Mouse (Mus musculus): ENCODE data around the gene Gfi1.

Gfi1 gene

GRCm38 (mm10) chr5:107725435-107726261 is at the start of gene Gfi1:
TSS of gene Gfi1 (minus strand) at chr5:107726036.
- peak in 1 of 2 experiments; percentile 25 for DNase-seq (ENCODE audit: low spot score in 2 of 2)

- DNase-seq (ENCODE audit: low spot score in 2 of 2), result no peak
These were observed 46.2 kb upstream of the Gfi1 start for GRCm38 (mm10) chr5:107772049-107772448.

GRCm38 (mm10) chr5:107768224-107768623 is 42.4 kb upstream of the Gfi1 start:
- DNase-seq (ENCODE audit: low spot score in 2 of 2), result no peak

- no peak for DNase-seq (ENCODE audit: low spot score in 2 of 2)
These were observed 40.1 kb upstream of the Gfi1 start for GRCm38 (mm10) chr5:107765946-107766345.

GRCm38 (mm10) chr5:107764486-107764885 is 38.6 kb upstream of the Gfi1 start:
- DNase-seq (ENCODE audit: low spot score in 2 of 2), result no peak

- DNase-seq (ENCODE audit: low spot score in 2 of 2), result no peak
These were observed 37.8 kb upstream of the Gfi1 start for GRCm38 (mm10) chr5:107763674-107764073.

GRCm38 (mm10) chr5:107759121-107759520 is 33.3 kb upstream of the Gfi1 start:
- DNase-seq (ENCODE audit: low spot score in 2 of 2), result no peak

GRCm38 (mm10) chr5:107756072-107756471 is 30.2 kb upstream of the Gfi1 start:
- no peak for DNase-seq (ENCODE audit: low spot score in 2 of 2)

- DNase-seq (ENCODE audit: low spot score in 2 of 2), result no peak
These were observed 28.9 kb upstream of the Gfi1 start for GRCm38 (mm10) chr5:107754740-107755139.

GRCm38 (mm10) chr5:107753656-107754055 is 27.8 kb upstream of the Gfi1 start:
- no peak for DNase-seq (ENCODE audit: low spot score in 2 of 2)

- DNase-seq (ENCODE audit: low spot score in 2 of 2), result no peak
These were observed 23.5 kb upstream of the Gfi1 start for GRCm38 (mm10) chr5:107749229-107749916.

GRCm38 (mm10) chr5:107739023-107739422 is 13.2 kb upstream of the Gfi1 start:
- no peak for DNase-seq (ENCODE audit: low spot score in 2 of 2)

- no peak for DNase-seq (ENCODE audit: low spot score in 2 of 2)
These were observed 12.5 kb upstream of the Gfi1 start for GRCm38 (mm10) chr5:107738296-107738695.

GRCm38 (mm10) chr5:107736171-107736570 is 10.3 kb upstream of the Gfi1 start:
- no peak for DNase-seq (ENCODE audit: low spot score in 2 of 2)

GRCm38 (mm10) chr5:107731844-107732243 is 6.0 kb upstream of the Gfi1 start:
- DNase-seq (ENCODE audit: low spot score in 2 of 2), result no peak

- no peak for DNase-seq (ENCODE audit: low spot score in 2 of 2)
These were observed 5.6 kb upstream of the Gfi1 start for GRCm38 (mm10) chr5:107731408-107731807.

GRCm38 (mm10) chr5:107727007-107727402 is 1.2 kb upstream of the Gfi1 start:
- no peak for DNase-seq (ENCODE audit: low spot score in 2 of 2)

- DNase-seq (ENCODE audit: low spot score in 2 of 2), result peak in 1 of 2 experiments; percentile 17
These were observed 608 bp upstream of the Gfi1 start for GRCm38 (mm10) chr5:107726281-107727006.

GRCm38 (mm10) chr5:107724661-107725434 is 988 bp downstream of the Gfi1 start:
- DNase-seq (ENCODE audit: low spot score in 2 of 2), result peak in 1 of 2 experiments; percentile 34

- peak in 1 of 2 experiments; percentile 16 for DNase-seq (ENCODE audit: low spot score in 2 of 2)
These were observed 2.0 kb downstream of the Gfi1 start for GRCm38 (mm10) chr5:107723541-107724511.

Measured in urinary bladder, adult 18-20 months (tissue).